Mouse (Mus musculus): Measurements from ENCODE around the gene Cap1. TPM values are rescaled to one million over a fixed set of nuclear protein-coding genes. Genes with fewer than 3 reads are reported as not detected.
"Not testable (repeated sequence)": the region's sequence is repeated elsewhere in the genome, so short reads cannot be mapped to it uniquely, and the experiment has no call there.

The Cap1 gene
- total RNA-seq, 4 experiments from 2014 or later: 300 to 310 (median 302) TPM

DNA sequence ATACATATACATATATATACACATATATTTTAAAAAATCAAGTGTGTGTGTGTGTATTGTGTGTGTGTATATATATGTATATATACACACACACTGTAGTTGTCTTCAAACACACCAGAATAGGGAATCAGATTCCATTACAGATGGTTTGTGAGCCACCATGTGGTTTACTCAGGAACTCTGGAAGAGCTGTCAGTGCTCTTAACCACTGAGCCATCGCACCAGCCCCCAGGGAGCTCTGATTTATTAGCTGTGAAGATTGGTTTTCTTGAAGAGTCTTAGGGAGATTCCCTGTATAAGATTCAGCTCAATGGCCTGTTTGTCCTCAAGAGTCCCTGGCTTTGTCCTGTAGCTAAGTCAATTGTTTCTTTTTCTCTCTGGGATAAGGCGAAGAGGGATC lies 47.9 kb downstream of the Cap1 start:
- DNase-seq (ENCODE audit: low spot score in 2 of 2): no peak

DNA sequence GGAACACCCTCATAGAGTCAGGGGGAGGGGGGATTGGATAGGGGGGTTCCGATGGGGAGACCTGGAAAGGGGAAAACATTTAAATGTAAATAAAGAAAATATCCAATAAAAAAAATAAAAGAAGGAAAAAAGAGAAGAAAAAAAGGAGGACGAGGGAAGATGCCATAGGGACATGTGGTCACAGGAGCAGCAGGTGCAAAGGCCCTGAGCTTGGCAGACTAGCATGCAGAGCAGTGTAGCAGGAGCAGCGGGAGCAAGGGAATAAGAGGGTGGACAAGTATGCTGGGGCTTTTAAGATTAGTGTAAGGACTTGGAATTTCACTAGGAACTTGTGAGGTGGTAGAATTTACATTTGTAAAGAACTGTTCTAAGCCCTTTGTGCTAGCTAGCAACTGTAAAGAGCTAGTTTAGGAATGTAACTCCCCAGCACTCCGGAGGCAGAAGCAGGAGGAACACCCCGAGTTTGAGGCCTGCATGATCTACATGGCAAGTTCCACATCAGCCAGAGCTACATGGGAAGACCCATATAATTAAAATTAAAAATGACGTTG lies 48.6 kb downstream of the Cap1 start:
- DNase-seq (ENCODE audit: low spot score in 2 of 2): no peak

DNA sequence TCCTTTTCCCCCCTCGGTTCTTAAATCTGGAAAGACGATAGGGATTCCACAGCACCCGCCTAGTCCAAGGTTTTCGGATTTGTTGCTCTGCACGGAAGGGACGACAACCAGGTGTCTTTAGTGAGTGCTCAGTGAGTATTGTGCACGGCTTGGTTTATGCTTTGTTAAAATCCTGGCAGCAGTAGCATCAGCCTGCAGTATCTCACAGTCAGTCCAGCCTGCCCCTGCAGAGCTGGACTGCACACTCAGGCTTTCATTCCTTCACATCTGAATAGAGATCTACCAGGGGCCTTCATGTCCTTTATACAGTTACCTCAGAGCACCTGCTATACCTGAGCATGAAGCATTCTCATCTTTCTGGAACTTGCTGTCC lies 49.5 kb downstream of the Cap1 start:
- DNase-seq (ENCODE audit: low spot score in 2 of 2): no peak

DNA sequence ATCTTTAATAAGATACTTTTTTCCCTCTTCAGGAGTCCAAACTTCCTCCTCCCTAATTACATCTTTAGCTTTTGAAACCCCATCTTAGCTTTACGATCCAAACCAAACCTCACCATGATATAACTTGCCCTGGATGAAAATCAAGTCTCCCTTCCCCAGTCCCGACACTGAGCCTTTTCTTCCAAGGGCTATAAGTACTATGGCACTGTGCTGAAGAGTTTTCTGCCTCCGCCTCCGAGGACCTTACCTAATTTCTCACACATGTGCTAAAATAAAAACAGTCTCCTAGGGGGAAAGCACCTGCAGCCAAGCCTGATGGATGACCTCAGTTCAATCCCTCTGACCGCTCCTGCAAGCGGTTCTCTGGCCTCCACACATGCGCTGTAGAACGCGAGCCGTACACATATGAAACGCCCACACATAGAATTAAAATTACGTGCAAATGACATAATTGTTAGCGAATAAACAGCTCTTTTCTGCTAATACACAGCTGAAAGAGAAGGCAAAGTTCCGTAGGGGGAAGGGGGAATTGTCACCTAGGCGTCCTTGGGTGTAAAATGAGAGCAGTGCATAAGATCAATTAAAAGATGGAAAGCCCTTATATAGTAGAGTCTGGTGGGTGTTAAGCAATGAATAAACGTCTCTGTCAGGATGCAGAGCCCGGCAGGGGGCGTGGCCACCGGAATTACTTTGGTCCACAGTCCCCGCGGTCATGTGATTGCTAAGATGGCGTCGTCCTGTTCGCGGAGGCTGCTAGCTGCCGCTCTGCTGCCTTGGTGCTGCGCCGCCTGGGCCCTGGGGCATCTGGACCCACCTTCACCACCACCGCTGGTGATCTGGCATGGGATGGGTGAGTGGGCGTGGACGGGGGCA lies 50.1 kb downstream of the Cap1 start, which contains the start of gene Ppt1:
Gene Ppt1, plus strand, starts transcription at position 713 of the 873 bp plus-strand sequence.
- peak; percentile 83 to 94 for DNase-seq (ENCODE audit: low spot score in 2 of 2)

DNA sequence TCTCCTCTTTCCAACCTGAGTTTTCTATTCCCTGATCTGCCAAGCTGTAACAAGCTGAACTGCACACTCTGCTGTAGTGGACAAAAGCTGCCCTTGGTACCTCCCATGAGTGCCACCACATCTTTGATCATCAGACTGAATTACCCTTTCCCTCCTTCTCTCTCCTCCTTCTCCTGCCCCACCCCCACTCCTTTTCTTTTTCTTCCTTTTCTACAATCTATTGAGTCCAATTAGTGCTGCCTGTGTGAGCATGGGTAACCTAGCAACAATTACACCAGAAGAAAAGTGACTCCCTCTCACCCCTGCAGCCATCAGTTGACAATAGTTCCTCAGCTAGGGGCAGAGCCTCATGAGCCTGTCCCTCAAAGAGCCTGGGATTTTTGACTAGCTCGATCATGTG lies 54.0 kb downstream of the Cap1 start:
- no peak for DNase-seq (ENCODE audit: low spot score in 2 of 2)

- DNase-seq (ENCODE audit: low spot score in 2 of 2): no peak
Measured at GRCm38 (mm10) chr4:122829339-122829738, 56.5 kb downstream of the Cap1 start.

DNA sequence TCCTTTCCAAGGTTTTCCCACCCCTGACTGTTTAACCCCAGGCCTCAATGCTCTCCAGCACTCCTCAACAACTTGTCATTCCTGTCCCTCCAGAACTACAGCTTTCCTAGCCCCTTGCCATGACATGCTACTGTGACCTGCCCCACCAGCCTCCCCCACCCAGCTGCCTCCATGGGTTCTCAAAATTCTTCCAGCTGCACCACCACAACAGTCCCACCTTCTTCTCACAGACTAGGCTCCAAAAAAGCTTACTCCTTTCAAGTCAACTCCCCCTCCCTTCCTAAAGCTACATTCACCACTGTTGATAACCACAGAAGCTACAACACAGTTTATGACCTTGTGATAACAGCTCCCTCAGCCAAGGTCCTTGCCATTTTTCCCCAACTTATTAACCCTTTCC lies 58.2 kb downstream of the Cap1 start:
- DNase-seq (ENCODE audit: low spot score in 2 of 2): no peak

GRCm38 (mm10) chr4:122820941-122821340 lies 64.9 kb downstream of the Cap1 start:
- not testable (repeated sequence) for DNase-seq (ENCODE audit: low spot score in 2 of 2)

DNA sequence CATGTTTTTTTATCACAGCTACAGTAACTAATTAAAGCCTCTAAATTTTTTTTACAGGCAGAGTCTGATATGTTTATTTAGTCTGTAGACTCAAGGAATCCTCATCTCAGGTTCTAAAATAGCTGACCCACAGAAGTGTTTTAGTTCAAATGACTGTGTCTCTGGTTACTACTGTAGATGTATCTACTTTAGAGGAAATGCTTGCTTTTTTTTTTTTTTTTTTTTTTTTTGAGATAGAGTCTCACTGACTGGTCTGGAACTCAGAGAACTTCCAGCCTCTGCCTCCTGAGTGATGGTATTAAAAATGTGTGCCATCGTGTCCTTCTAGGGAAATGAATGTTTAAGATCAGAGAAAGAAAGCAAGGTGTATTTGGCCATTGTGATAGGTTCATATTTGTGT lies 69.7 kb downstream of the Cap1 start:
- DNase-seq (ENCODE audit: low spot score in 2 of 2): no peak

DNA sequence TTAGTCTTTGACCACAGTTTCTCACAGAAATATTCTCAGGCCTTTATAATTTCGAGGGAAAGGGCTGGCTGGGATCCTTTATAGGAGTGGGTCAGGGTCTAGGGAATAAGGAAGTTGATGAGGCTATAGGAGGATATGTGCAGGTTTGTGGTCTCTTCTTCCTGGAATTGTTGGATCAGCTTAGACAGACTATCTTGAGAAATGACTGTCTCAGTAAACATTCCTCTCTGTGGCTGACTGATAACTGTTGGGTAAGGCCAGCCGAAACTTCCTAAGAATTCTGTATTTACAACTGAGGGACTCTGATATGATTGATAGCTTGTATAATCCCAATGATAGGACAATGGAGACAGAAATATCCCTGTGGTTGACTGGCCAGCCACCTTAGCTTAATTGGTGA lies 74.0 kb downstream of the Cap1 start:
- DNase-seq (ENCODE audit: low spot score in 2 of 2): no peak

GRCm38 (mm10) chr4:122811180-122811579 lies 74.7 kb downstream of the Cap1 start:
- DNase-seq (ENCODE audit: low spot score in 2 of 2): no peak

Other genes starting within 250 kb of the Cap1 start
- not detected for gene 9530002B09Rik, start 196.8 kb downstream of the Cap1 start, total RNA-seq (2022)
- 100 to 1,000 TPM; 107 to 115 (median 111) TPM for gene Ppt1, start 49.8 kb downstream of the Cap1 start, total RNA-seq (2022)
- gene Mfsd2a, start 75.1 kb upstream of the Cap1 start, total RNA-seq (2022): 10 to 100 TPM; 16.4 to 24.8 (median 20.1) TPM
- 10 to 100 TPM; 12.1 to 13.1 (median 12.4) TPM for gene Mycl, start 109.6 kb upstream of the Cap1 start, total RNA-seq (2022)
- gene Trit1, start 130.5 kb upstream of the Cap1 start, total RNA-seq (2022): 10 to 100 TPM; 16.0 to 20.3 (median 18.8) TPM
- gene Bmp8b, start 219.1 kb upstream of the Cap1 start, total RNA-seq (2022): under 1 TPM in 3 of 4 experiments, not detected in 1; 0.16 to 0.19 (median 0.19) TPM
- under 1 TPM in 3 of 4 experiments, not detected in 1; 0.22 to 0.46 (median 0.27) TPM for gene Oxct2b, start 230.2 kb upstream of the Cap1 start, total RNA-seq (2022)